Mouse (Mus musculus): ENCODE measurements around the gene Gngt2.
A peak's percentile ranks its signal among the peaks of the same experiment; 100 is the strongest.
"Not testable (repeated sequence)": the region's sequence is repeated elsewhere in the genome, so short reads cannot be mapped to it uniquely, and the experiment has no call there.

The Gngt2 gene

GRCm38 (mm10) chr11:95840694-95841497 is 3.9 kb downstream of the Gngt2 start:
- DNase-seq = no peak

GRCm38 (mm10) chr11:95841498-95841830 is 4.4 kb downstream of the Gngt2 start:
- DNase-seq = no peak

GRCm38 (mm10) chr11:95842074-95842681 is 5.2 kb downstream of the Gngt2 start, which contains the start of gene Abi3:
Gene Abi3 (minus strand): TSS chr11:95842476.
- DNase-seq = peak; percentile 38 to 58

GRCm38 (mm10) chr11:95842953-95843352 is 5.9 kb downstream of the Gngt2 start:
- peak in 1 of 2 experiments; percentile 38 for DNase-seq

- DNase-seq = peak in 1 of 2 experiments; percentile 30
Observed at GRCm38 (mm10) chr11:95843421-95843950, 6.5 kb downstream of the Gngt2 start.

- no peak for DNase-seq
Observed at GRCm38 (mm10) chr11:95844935-95845334, 7.9 kb downstream of the Gngt2 start.

- no peak for DNase-seq
Observed at GRCm38 (mm10) chr11:95850898-95851297, 13.9 kb downstream of the Gngt2 start.

- peak; percentile 81 to 85 for DNase-seq
Observed at GRCm38 (mm10) chr11:95853684-95854083, 16.7 kb downstream of the Gngt2 start.

- no peak for DNase-seq
Observed at GRCm38 (mm10) chr11:95857306-95857705, 20.3 kb downstream of the Gngt2 start.

GRCm38 (mm10) chr11:95857716-95858527 is 20.9 kb downstream of the Gngt2 start:
- DNase-seq = no peak

- peak; percentile 97 to 99 for DNase-seq
Observed at GRCm38 (mm10) chr11:95858528-95859467, 21.8 kb downstream of the Gngt2 start.

- DNase-seq = peak in 1 of 2 experiments; percentile 84
Observed at GRCm38 (mm10) chr11:95859468-95859855, 22.4 kb downstream of the Gngt2 start.

- peak in 1 of 2 experiments; percentile 33 for DNase-seq
Observed at GRCm38 (mm10) chr11:95860071-95860490, 23.1 kb downstream of the Gngt2 start.

GRCm38 (mm10) chr11:95861397-95861796 is 24.4 kb downstream of the Gngt2 start:
- DNase-seq = no peak

- no peak for DNase-seq
Observed at GRCm38 (mm10) chr11:95869442-95869841, 32.4 kb downstream of the Gngt2 start.

GRCm38 (mm10) chr11:95869918-95870470 is 33.0 kb downstream of the Gngt2 start:
- DNase-seq = no peak

- DNase-seq = peak; percentile 12 to 41
Observed at GRCm38 (mm10) chr11:95875804-95876203, 38.8 kb downstream of the Gngt2 start.

GRCm38 (mm10) chr11:95876296-95876695 is 39.3 kb downstream of the Gngt2 start:
- DNase-seq = peak; percentile 84 to 85

GRCm38 (mm10) chr11:95879861-95880260 is 42.8 kb downstream of the Gngt2 start:
- not testable (repeated sequence) for DNase-seq

GRCm38 (mm10) chr11:95890462-95891051 is 53.5 kb downstream of the Gngt2 start:
- DNase-seq = no peak
